ENCODE assay signal across 23 mouse cellular contexts in the genomic region with DNA sequence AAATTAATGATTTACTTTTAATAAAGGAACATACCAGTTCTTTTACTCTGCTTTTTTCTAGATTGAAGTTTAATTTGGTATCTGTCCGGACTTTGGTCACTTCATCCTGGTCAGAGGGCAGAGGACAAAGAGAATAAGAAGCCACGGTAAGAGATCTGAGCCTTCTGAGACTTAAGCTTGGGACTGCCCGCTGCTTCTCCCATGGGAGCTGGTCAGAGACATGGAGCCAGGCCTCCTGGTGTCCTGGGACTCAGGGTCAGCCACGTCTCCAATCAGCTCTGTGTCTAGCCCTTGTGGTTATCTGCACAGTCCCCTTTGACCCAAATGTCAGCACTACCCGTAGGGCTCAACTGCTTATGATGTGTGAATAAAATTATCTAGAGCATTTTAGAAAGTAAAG. TPM values are rescaled to one million over a fixed set of nuclear protein-coding genes. Genes with fewer than 3 reads are reported as not detected.
DNase-seq lines count a peak whose midpoint lies in the region; ATAC-seq lines count a peak whose summit lies in the region.
"Had no signal": no experiment of that assay in that cellular context is flagged by ENCODE, and none has a peak within 500 bp of the region (broad histone marks: within the 10 kb centered on the region; RNA-seq: fewer than 3 reads in every experiment).

No protein-coding gene starts in this region.

- DNase-seq in midbrain, embryonic 11.5 days (ENCODE audit: low spot score, missing footprints) = peak; percentile 23
- no peak for DNase-seq in midbrain, embryonic 14.5 days
- peak; percentile 69 for DNase-seq in kidney, adult 18-20 months
- DNase-seq in cerebellum, adult 8-10 months = no peak
- no peak for DNase-seq in urinary bladder, postnatal 36 days (ENCODE audit: low spot score in 2 of 2)
- DNase-seq: cerebellum, adult 18-20 months; cerebellum, postnatal 36 days; embryo, embryonic 11 days; gastrocnemius, postnatal 36 days; heart, postnatal 4 days; lung, adult 2 months had no signal

- H3K36me3 ChIP-seq in midbrain, embryonic 11.5 days (ENCODE audit: control insufficient read depth, insufficient read depth, low read length) = no peaks in the 10 kb centered on the region; the same call in 1 of the 2 replicates
- peaks cover 28% of the 10 kb centered on the region for H3K36me3 ChIP-seq in midbrain, embryonic 14.5 days (ENCODE audit: control insufficient read depth, insufficient read depth, low read length)
- peaks cover 40% of the 10 kb centered on the region for H3K36me3 ChIP-seq in kidney, embryonic 16.5 days (ENCODE audit: insufficient read depth, low read length)
- H3K36me3 ChIP-seq in macrophage (ENCODE audit: inconsistent target) = peaks cover 44% of the 10 kb centered on the region
- H3K36me3 ChIP-seq in hindbrain, embryonic 16.5 days (ENCODE audit: control insufficient read depth, insufficient read depth, low read length) = peaks cover 17% of the 10 kb centered on the region

- H3K79me2 ChIP-seq in macrophage (ENCODE audit: inconsistent target) = peaks cover 19% of the 10 kb centered on the region; the same call in 1 of the 2 replicates

- no peak overlapping the region for H3K4me3 ChIP-seq in midbrain, embryonic 11.5 days (ENCODE audit: low read depth, low read length)
- H3K4me3 ChIP-seq in midbrain, embryonic 14.5 days (replicated peaks; ENCODE audit: low read depth, low read length) = no peak overlapping the region
- H3K4me3 ChIP-seq in kidney, embryonic 16.5 days (ENCODE audit: low read length) = no peak overlapping the region
- H3K4me3 ChIP-seq in macrophage (ENCODE audit: inconsistent target) = no peak overlapping the region
- no peak overlapping the region for H3K4me3 ChIP-seq in hindbrain, embryonic 16.5 days (ENCODE audit: low read length)
- H3K4me3 ChIP-seq: embryonic facial prominence, embryonic 13.5 days; erythroblast, embryonic 14.5 days; forebrain, embryonic 13.5 days; hindbrain, embryonic 15.5 days; layer of hippocampus, adult 2 months; liver, embryonic 12.5 days; midbrain, embryonic 10.5 days; neural tube, embryonic 15.5 days had no signal

- no peak overlapping the region for H3K27ac ChIP-seq in midbrain, embryonic 11.5 days (ENCODE audit: low read depth, low read length)
- H3K27ac ChIP-seq in midbrain, embryonic 14.5 days (replicated peaks; ENCODE audit: low read depth, low read length) = no peak overlapping the region
- peak overlapping the region; percentile 53 for H3K27ac ChIP-seq in kidney, embryonic 16.5 days (ENCODE audit: low read length)
- peak overlapping the region; percentile 63 for H3K27ac ChIP-seq in macrophage
- H3K27ac ChIP-seq in hindbrain, embryonic 16.5 days (ENCODE audit: low read depth, low read length) = no peak overlapping the region
- H3K27ac ChIP-seq: embryonic facial prominence, embryonic 13.5 days; forebrain, embryonic 13.5 days; hindbrain, embryonic 15.5 days; layer of hippocampus, adult 2 months; liver, embryonic 12.5 days; midbrain, embryonic 10.5 days; neural tube, embryonic 15.5 days had no signal

- H3K9me3 ChIP-seq in midbrain, embryonic 11.5 days (ENCODE audit: control insufficient read depth, low read length) = no peaks in the 10 kb centered on the region
- H3K9me3 ChIP-seq in midbrain, embryonic 14.5 days (ENCODE audit: control insufficient read depth, low read length) = no peaks in the 10 kb centered on the region
- no peaks in the 10 kb centered on the region for H3K9me3 ChIP-seq in kidney, embryonic 16.5 days (ENCODE audit: low read length)
- no peaks in the 10 kb centered on the region for H3K9me3 ChIP-seq in hindbrain, embryonic 16.5 days (ENCODE audit: control insufficient read depth, low read length)
- H3K9me3 ChIP-seq: embryonic facial prominence, embryonic 13.5 days; forebrain, embryonic 13.5 days; hindbrain, embryonic 15.5 days; liver, embryonic 12.5 days; midbrain, embryonic 10.5 days; neural tube, embryonic 15.5 days had no signal

- H3K9ac ChIP-seq in midbrain, embryonic 11.5 days (ENCODE audit: low read length) = no peak overlapping the region
- H3K9ac ChIP-seq in midbrain, embryonic 14.5 days (replicated peaks; ENCODE audit: low read length) = no peak overlapping the region
- no peak overlapping the region for H3K9ac ChIP-seq in kidney, embryonic 16.5 days (replicated peaks; ENCODE audit: low read length)
- H3K9ac ChIP-seq in hindbrain, embryonic 16.5 days (ENCODE audit: low read depth, low read length) = no peak overlapping the region
- H3K9ac ChIP-seq: embryonic facial prominence, embryonic 13.5 days; forebrain, embryonic 13.5 days; hindbrain, embryonic 15.5 days; liver, embryonic 12.5 days; neural tube, embryonic 15.5 days had no signal

- 79% methylated on average over 5 of the region's 5 CpGs for WGBS in midbrain, embryonic 11.5 days
- WGBS in midbrain, embryonic 14.5 days = 80% methylated on average over 5 of the region's 5 CpGs
- 63% methylated on average over 5 of the region's 5 CpGs for WGBS in kidney, embryonic 16.5 days
- 90% methylated on average over 5 of the region's 5 CpGs for WGBS in macrophage (ENCODE audit: missing documents)
- WGBS in hindbrain, embryonic 16.5 days = 80% methylated on average over 5 of the region's 5 CpGs

- no peaks in the 10 kb centered on the region for H3K27me3 ChIP-seq in midbrain, embryonic 11.5 days (ENCODE audit: control insufficient read depth, insufficient read depth, low read length)
- no peaks in the 10 kb centered on the region for H3K27me3 ChIP-seq in midbrain, embryonic 14.5 days (ENCODE audit: control insufficient read depth, insufficient read depth, low read length)
- no peaks in the 10 kb centered on the region for H3K27me3 ChIP-seq in kidney, embryonic 16.5 days (ENCODE audit: insufficient read depth, low read length)
- no peaks in the 10 kb centered on the region for H3K27me3 ChIP-seq in hindbrain, embryonic 16.5 days (replicated peaks; ENCODE audit: control insufficient read depth, insufficient read depth, low read length)
- H3K27me3 ChIP-seq: embryonic facial prominence, embryonic 13.5 days; forebrain, embryonic 13.5 days; hindbrain, embryonic 15.5 days; liver, embryonic 12.5 days; neural tube, embryonic 15.5 days had no signal

- no peaks in the 10 kb centered on the region for H3K4me1 ChIP-seq in midbrain, embryonic 11.5 days (ENCODE audit: control insufficient read depth, insufficient read depth, low read length)
- H3K4me1 ChIP-seq in midbrain, embryonic 14.5 days (ENCODE audit: control insufficient read depth, insufficient read depth, low read length) = no peaks in the 10 kb centered on the region
- H3K4me1 ChIP-seq in kidney, embryonic 16.5 days (ENCODE audit: insufficient read depth, low read length) = no peaks in the 10 kb centered on the region
- no peaks in the 10 kb centered on the region for H3K4me1 ChIP-seq in hindbrain, embryonic 16.5 days (ENCODE audit: control insufficient read depth, insufficient read depth, low read depth, low read length)
- H3K4me1 ChIP-seq: embryonic facial prominence, embryonic 13.5 days; forebrain, embryonic 13.5 days; hindbrain, embryonic 15.5 days; liver, embryonic 12.5 days; midbrain, embryonic 10.5 days; neural tube, embryonic 15.5 days had no signal

- ATAC-seq in midbrain, embryonic 11.5 days (ENCODE audit: low FRiP score) = no peak
- ATAC-seq in midbrain, embryonic 14.5 days (ENCODE audit: low FRiP score, low TSS enrichment) = no peak
- ATAC-seq in kidney, embryonic 16.5 days (ENCODE audit: low FRiP score, low TSS enrichment) = no peak; the same call in 1 of the 2 replicates
- no peak for ATAC-seq in hindbrain, embryonic 16.5 days
- ATAC-seq: forebrain, embryonic 13.5 days; intestine, embryonic 16.5 days; liver, embryonic 12.5 days had no signal

- H3K4me2 ChIP-seq in midbrain, embryonic 11.5 days = no peak overlapping the region
- no peak overlapping the region for H3K4me2 ChIP-seq in midbrain, embryonic 14.5 days (ENCODE audit: low read length)
- H3K4me2 ChIP-seq in kidney, embryonic 16.5 days (replicated peaks; ENCODE audit: low read depth, low read length) = no peak overlapping the region
- no peak overlapping the region for H3K4me2 ChIP-seq in hindbrain, embryonic 16.5 days (ENCODE audit: low read length)
- H3K4me2 ChIP-seq: embryonic facial prominence, embryonic 13.5 days; forebrain, embryonic 13.5 days; hindbrain, embryonic 15.5 days; liver, embryonic 12.5 days; neural tube, embryonic 15.5 days had no signal

RNA-seq across cellular contexts. Expression of a gene that starts 11.4 kb away (rescaled TPM):
- 10.8 and 11.2 TPM in 2 replicates for polyA plus RNA-seq in midbrain, embryonic 11.5 days (2014; fragmentation: Nextera tagmentation; extraction: Ambion mirVana)
- 6.6 and 10.8 TPM in 2 replicates for polyA plus RNA-seq in midbrain, embryonic 14.5 days (2014; fragmentation: Nextera tagmentation; extraction: Ambion mirVana)
- polyA plus RNA-seq in kidney, embryonic 16.5 days (2015; fragmentation: Nextera tagmentation; extraction: Ambion mirVana) = 22.2 and 23.0 TPM in 2 replicates
- 10 to 100 TPM in 25 of 26 experiments, 1 to 10 TPM in 1; 8.7 to 88.5 (median 50.2) TPM for total RNA-seq in macrophage (2018; cell fraction: chromatin; rRNA removed)
- total RNA-seq in macrophage (2018; cell fraction: cytosol; rRNA removed) = 10 to 100 TPM; 31.4 to 49.8 (median 38.5) TPM
- total RNA-seq in macrophage (2018; cell fraction: nucleus; rRNA removed) = 10 to 100 TPM; 12.0 to 66.7 (median 41.0) TPM
- 27.6 to 32.3 TPM (median 29.1 TPM) in 3 replicates for polyA plus RNA-seq in macrophage (2018)
- polyA plus RNA-seq in hindbrain, embryonic 16.5 days (2015; fragmentation: Nextera tagmentation; extraction: Ambion mirVana) = 6.2 and 8.0 TPM in 2 replicates

Comparison
In these comparisons a context has a peak if more than half of its experiments do, and no peak if none do; other contexts are left out.
1. DNase-seq: peak in midbrain, embryonic 11.5 days (single experiment) and kidney, adult 18-20 months (single experiment); none in midbrain, embryonic 14.5 days (single experiment), cerebellum, adult 8-10 months (single experiment) and urinary bladder, postnatal 36 days (0 of 2).
2. H3K27ac ChIP-seq: peak in kidney, embryonic 16.5 days (single experiment) and macrophage (single experiment); none in midbrain, embryonic 11.5 days (single experiment), midbrain, embryonic 14.5 days (single experiment) and hindbrain, embryonic 16.5 days (single experiment).